Mouse (Mus musculus) cortical plate, adult 2 months (tissue): Measurements from ENCODE around the gene Sbsn.

Source experiments
- CTCF ChIP-seq: fragments of 200-500 bp; IDR thresholded peaks from 2 replicates; pipeline ENCODE4 v1.5.1; 2011; ENCODE audit warnings: mild to moderate bottlenecking, control low read depth, low read length; ENCODE audit not compliant: insufficient read depth; ENCODE audit errors: extremely low read depth
- POLR2A ChIP-seq: fragments of 200-500 bp; IDR thresholded peaks from 2 replicates; pipeline ENCODE4 v1.6.1; 2011; ENCODE audit warnings: mild to moderate bottlenecking, low read length, control low read depth; ENCODE audit not compliant: insufficient read depth; ENCODE audit errors: extremely low read depth

DNA sequence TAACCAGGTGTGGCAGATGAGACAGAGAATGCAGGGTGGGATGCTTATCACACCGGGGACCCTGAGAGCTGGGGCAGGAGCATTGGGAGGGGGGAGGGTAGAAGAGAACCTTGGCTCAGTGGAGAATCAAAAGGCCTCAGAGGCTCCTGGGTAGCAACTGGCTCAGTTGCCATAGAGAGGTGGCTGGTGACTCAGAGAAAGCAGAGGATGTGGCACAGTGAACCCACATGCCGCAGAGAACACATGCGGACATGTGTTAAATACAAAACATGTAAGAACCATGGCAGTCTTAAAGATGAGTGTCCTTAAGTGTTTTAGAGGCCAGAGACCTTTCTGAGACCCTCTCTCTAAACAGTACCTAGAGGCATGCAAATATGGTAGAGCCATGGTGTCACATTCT lies 15.1 kb upstream of the Sbsn start:
- TF ChIP-seq CTCF (no peak), POLR2A (no peak)
